Mouse (Mus musculus) neutrophil, adult 5-6 weeks (primary cell): ENCODE results near the gene Sppl2c. TPM values are rescaled to one million over a fixed set of nuclear protein-coding genes. Genes with fewer than 3 reads are reported as not detected.
"Not testable (repeated sequence)": the region's sequence is repeated elsewhere in the genome, so short reads cannot be mapped to it uniquely, and the experiment has no call there.

Experiments
- ATAC-seq: fragments of 151-379, 151-347 bp; 2 replicates; pipeline ENCODE4 v1.8.0; 2017; ENCODE audit warnings: mild to moderate bottlenecking, moderate TSS enrichment; ENCODE audit not compliant: insufficient number of reproducible peaks, poor library complexity, low FRiP score, severe bottlenecking; ENCODE audit errors: extremely low read depth
- total RNA-seq: library from RNA; stranded (forward); fragments of 200-1000 nt; gene quantifications from 2 replicates; pipeline ENCODE4 v1.2.3, GENCODE M21; 2017

Sppl2c gene
- total RNA-seq, 1 experiment from 2014 or later, result not detected

DNA sequence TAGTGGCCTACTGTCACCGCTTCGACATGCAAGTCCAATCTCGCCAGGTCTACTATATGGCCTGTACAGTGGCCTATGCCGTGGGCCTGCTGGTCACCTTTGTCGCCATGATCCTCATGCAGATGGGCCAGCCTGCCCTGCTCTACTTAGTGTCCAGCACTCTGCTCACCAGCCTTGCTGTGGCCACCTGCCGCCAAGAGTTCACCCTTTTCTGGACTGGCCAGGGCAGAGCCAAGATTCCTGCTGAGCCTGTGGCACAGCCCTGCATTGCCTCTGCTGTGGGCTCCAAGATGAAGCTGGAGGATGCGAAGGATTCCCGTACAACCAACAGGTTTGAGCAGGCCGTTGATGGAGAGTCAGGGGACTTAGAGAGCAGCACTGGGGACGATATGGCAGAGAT is 1.6 kb downstream of the Sppl2c start:
- ATAC-seq, result no peak

GRCm38 (mm10) chr11:104190008-104190407 is 3.9 kb downstream of the Sppl2c start:
- no peak for ATAC-seq

GRCm38 (mm10) chr11:104195382-104195781 is 9.3 kb downstream of the Sppl2c start:
- no peak for ATAC-seq

DNA sequence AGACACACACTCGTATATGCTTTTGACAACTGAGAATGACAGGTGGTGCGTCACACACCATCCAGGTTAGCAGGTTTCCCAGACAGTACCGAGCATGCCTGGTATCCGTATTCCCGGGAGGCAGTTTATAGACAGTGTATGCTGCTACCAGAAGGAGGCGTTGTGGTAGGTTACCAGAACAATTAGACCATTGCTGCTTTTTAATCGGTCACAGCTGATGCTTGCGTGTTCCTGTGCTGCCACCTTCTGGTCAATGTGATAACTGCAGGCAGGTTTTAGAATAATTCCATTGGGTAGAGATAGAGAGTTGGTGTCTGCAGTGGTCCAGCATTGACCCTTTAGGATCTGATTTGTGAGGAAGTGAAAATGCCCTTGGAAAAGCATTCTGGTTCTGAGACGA is 9.7 kb downstream of the Sppl2c start:
- ATAC-seq, result peak; percentile 50; the same call in 1 of the 2 replicates

GRCm38 (mm10) chr11:104197861-104198260 is 11.7 kb downstream of the Sppl2c start:
- 0 out of 2 replicates have a peak, but pooled peaks have one; percentile 13 for ATAC-seq

- no peak for ATAC-seq
These were observed 17.1 kb downstream of the Sppl2c start for GRCm38 (mm10) chr11:104203271-104203670.

GRCm38 (mm10) chr11:104206573-104206972 is 20.4 kb downstream of the Sppl2c start:
- no peak for ATAC-seq

- ATAC-seq, result no peak
These were observed 22.9 kb downstream of the Sppl2c start for GRCm38 (mm10) chr11:104209041-104209440.

GRCm38 (mm10) chr11:104211251-104211650 is 25.1 kb downstream of the Sppl2c start:
- no peak for ATAC-seq

GRCm38 (mm10) chr11:104214128-104214527 is 28.0 kb downstream of the Sppl2c start:
- ATAC-seq, result not testable (repeated sequence)

DNA sequence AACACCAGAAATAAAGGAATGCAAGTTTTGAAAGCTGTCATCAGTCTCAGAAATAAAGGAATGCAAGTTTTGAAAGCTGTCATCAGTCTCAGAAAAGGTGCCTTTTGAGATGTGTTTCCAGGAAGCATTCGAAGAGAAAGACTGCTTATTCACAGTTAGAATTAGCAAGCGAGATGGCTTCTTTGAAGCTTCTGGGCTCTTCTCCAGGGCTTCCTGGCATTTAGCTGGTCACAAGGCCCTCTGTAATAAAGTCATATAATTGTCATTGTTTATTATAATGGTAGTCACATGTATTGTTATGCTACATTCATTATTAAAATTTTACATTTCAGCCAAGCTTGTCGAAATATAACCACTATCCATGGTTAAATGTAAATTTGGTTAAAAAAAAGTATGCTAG is 31.9 kb downstream of the Sppl2c start:
- ATAC-seq, result no peak

- ATAC-seq, result no peak
These were observed 34.2 kb downstream of the Sppl2c start for GRCm38 (mm10) chr11:104220291-104220690.

GRCm38 (mm10) chr11:104221751-104222150 is 35.6 kb downstream of the Sppl2c start:
- no peak for ATAC-seq

DNA sequence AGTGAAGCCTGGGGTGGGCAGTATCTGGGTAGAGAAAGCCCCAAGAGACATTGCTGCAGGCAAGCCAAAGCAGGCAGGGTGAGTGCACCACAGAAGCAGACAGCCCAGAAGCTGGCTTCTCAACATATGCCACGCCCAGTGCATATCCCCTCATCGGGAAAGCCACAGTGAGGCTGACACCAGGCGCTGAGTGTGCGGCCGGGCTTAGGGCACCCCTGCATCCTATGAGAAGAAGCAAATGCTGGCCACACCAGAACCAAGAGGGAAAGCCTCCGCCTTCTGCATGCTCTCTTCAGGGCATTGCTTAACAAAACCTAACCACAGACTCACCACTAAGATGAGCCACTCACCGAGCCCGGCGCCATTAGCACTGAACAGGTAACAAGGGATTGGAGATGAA is 37.2 kb downstream of the Sppl2c start:
- ATAC-seq, result no peak

DNA sequence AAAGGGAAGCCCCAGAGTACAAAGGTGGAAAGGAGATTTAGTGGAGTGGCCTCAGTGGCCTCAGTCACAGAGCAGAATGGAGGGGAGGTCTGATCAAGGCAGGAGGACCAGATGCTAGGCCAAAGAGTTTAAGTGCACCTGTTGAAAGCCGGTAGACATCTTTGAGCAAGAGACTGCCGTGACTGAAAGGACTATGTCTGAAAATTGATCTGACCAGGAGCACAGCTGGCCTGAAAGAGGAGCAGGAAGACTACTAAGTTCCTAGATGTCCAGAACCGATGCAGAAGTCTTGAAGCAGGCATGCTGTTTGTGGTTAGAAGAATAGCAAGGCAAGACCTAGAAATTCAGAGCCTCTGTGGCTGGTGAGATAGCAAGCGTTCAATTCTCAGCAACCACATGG is 43.3 kb downstream of the Sppl2c start:
- no peak for ATAC-seq

DNA sequence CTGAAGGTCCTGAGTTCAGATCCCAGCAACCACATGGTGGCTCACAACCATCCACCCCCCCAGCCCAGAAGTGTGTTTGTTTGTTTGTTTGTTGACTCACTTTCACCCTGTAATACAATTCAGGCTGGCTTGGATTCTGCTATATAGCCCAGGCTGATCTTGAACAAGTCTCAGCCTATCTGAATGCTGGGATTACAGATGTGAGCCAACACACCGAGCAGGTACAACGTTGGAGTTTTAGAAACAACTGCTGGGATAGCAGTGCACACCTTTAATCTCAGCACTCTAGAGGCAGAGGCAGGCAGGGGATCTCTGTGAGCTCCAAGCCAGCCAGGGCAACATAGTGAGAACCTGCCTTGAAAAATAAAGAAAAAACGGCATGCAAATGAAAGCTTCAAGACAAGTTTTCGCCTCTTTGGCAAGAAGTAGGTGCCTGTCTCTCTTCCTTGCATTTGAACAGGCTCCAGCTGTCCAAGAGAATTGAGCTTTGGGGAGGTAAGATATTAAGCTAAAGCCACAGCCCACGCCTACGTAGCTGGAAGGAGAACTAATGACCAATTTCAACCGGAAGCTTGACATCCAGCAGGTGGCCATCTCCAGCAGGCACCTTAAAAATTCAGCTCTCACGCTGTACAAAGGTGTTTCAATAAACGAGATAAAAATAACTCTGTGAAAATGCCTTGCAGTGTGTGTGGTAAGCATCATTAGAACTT is 44.1 kb downstream of the Sppl2c start:
- no peak for ATAC-seq

DNA sequence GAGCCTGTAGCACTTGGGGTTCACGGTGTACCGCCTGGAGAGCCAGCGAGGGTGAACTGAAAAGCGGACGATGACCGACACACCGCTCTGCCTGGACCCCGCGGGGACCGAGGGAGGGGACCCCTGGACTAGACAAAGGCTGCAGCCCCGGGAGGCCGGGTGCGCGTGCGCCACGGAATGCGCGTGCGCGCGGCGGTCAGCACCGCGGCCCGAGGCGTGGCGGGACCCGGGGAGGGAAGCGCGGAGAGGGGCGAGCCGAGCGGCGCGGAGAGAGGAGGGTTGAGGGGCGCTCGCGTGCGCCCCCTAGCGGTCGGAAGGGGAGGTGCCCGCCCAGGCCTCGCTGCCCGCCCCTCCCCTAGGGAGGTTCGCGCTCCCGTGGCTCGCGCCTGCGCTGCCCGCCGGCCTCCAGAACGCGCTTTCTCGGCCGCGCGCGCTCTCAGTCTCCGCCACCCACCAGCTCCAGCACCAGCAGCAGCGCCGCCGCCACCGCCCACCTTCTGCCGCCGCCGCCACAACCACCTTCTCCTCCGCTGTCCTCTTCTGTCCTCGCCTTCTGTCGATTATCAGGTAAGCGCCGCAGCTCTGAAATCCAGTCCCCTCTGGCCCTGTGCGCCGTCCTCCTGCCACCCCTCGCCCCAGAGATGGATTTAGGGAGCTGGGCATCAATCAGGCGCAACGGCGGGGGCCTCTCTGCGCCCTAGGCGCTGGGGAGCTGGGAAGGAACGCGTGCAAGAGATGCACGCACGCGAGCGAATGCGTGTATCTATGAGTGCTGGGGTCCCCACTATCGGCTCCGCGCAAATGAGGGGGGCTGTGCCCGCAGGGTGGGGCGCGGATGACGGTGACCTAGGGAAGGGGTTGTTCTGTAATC is 45.1 kb downstream of the Sppl2c start, which contains the start of gene Mapt:
Mapt (plus strand) TSS at position 350 of the 871 bp plus-strand sequence.
- peak; percentile 43 for ATAC-seq

- no peak for ATAC-seq
These were observed 46.3 kb downstream of the Sppl2c start for GRCm38 (mm10) chr11:104232141-104233061.

DNA sequence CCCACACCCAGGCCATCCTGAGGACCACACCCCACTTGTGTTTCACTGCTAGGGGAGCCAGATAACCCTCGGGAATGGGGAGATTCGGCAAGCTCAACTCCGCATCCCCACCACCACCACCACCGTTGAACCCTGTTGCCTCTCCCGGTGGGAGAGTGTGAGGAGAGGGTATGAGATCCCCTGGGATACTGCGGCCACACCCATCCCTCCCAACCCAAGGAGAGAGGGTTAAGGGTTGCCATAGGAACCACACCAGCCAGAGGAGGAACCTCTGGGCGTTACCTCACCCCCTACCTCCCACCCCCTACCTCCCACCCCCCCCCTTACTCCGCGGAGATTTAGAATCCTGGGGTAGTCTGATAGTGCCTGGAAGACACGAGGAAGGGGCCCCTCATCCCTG is 47.0 kb downstream of the Sppl2c start:
- ATAC-seq, result no peak
